Mouse (Mus musculus): ENCODE measurements around the gene Gm29609. TPM values are rescaled to one million over a fixed set of nuclear protein-coding genes. Genes with fewer than 3 reads are reported as not detected.

Gene Gm29609
- total and polyA plus RNA-seq, 3 experiments, result 0.57 to 2.7 (median 1.2) TPM

GRCm38 (mm10) chr5:31192939-31193630 lies 13.4 kb upstream of the Gm29609 start, which contains the start of the genes Snx17 and Eif2b4 (continued):
- TF ChIP-seq USF2 (conservative IDR thresholded peaks at IDR 0.05; ENCODE audit: low read depth, low read length) (no peak), TBP (conservative IDR thresholded peaks at IDR 0.05; ENCODE audit: low read depth, low read length) (peak; percentile 18), MXI1 (IDR thresholded peaks at IDR 0.05; ENCODE audit: low read depth, low read length) (peak; percentile 81), RCOR1 (conservative IDR thresholded peaks at IDR 0.05; ENCODE audit: low read depth, low read length) (no peak), IRF4 (IDR thresholded peaks at IDR 0.05; ENCODE audit: low read depth, low read length) (peak; percentile 81), ELF1 (IDR thresholded peaks at IDR 0.05; ENCODE audit: low read depth, low read length) (peak; percentile 95), MYC (IDR thresholded peaks at IDR 0.05; ENCODE audit: low read depth, low read length) (peak; percentile 53; the same call in 1 of the 2 replicates), MAZ (IDR thresholded peaks at IDR 0.05; ENCODE audit: low read depth, low read length) (peak; percentile 86), MAX (IDR thresholded peaks at IDR 0.05; ENCODE audit: low read length) (peak; percentile 34; the same call in 1 of the 2 replicates), USF1 (IDR thresholded peaks at IDR 0.05; ENCODE audit: low read depth, low read length) (no peak), EP300 (IDR thresholded peaks at IDR 0.05; ENCODE audit: low read length) (no peak), GABPA (IDR thresholded peaks at IDR 0.05; ENCODE audit: insufficient replicate concordance, low read depth, low read length) (peak; percentile 90; the same call in 1 of the 2 replicates)

- TF ChIP-seq MYC (IDR thresholded peaks at IDR 0.05; ENCODE audit: low read depth, low read length) (no peak), JUN (IDR thresholded peaks at IDR 0.05; ENCODE audit: insufficient read depth, low read depth, low read length) (no peak), MAZ (IDR thresholded peaks at IDR 0.05; ENCODE audit: low read depth, low read length) (no peak), POLR2AphosphoS2 (IDR thresholded peaks at IDR 0.05; ENCODE audit: low read depth, low read length) (no peak), RAD21 (IDR thresholded peaks at IDR 0.05; ENCODE audit: low read depth, low read length) (no peak), CHD1 (IDR thresholded peaks at IDR 0.05; ENCODE audit: low read depth, low read length) (peak; percentile 73; the same call in 1 of the 2 replicates)
- Histone ChIP-seq H3K4me1 (ENCODE audit: control insufficient read depth in 1 of 2, insufficient read depth in 2 of 2) (peaks cover 2 to 29% of the 10 kb centered on the region in 2 experiments; a peak in 3 of 4 replicates), H3K27ac (ENCODE audit: insufficient read depth, low read depth) (peak overlapping the region; percentile 54; the same call in 1 of the 2 replicates), H3K4me3 (replicated peaks in 1 of 3; ENCODE audit: low read depth in 2 of 3, low read length in 2 of 3, poor library complexity in 1 of 3) (peak overlapping the region; percentile 55 to 96 (median 71)), H3K9me3 (replicated peaks; ENCODE audit: low read length) (no peaks in the 10 kb centered on the region), H3K4me2 (ENCODE audit: insufficient read depth, low read depth, poor library complexity, severe bottlenecking) (peak overlapping the region; percentile 94), H3K27me3 (replicated peaks) (no peaks in the 10 kb centered on the region), H3K36me3 (replicated peaks in 1 of 2; ENCODE audit: control insufficient read depth in 1 of 2, insufficient read depth in 1 of 2, low read length in 1 of 2) (peaks cover 56 to 68% of the 10 kb centered on the region in 2 experiments), H3K79me2 (replicated peaks; ENCODE audit: control insufficient read depth, extremely low read depth, insufficient read depth, poor library complexity, severe bottlenecking) (peaks cover 27% of the 10 kb centered on the region), H3K9ac (ENCODE audit: insufficient read depth, low read depth) (peak overlapping the region; percentile 91)
- in situ Hi-C loops (cut with MboI; ENCODE audit: low pct_ligation_motif_present, low pct_unique_long_range_greater_than_20kb, low sequenced_read_pairs), result no loop called here
- peak; percentile 28 for DNase-seq (ENCODE audit: extremely low read depth)
- dilution Hi-C loops (cut with MboI; ENCODE audit: extremely low pct_ligation_motif_present, extremely low pct_unique_long_range_greater_than_20kb, low sequenced_read_pairs), result no loop called here
These were observed 12.6 kb upstream of the Gm29609 start for GRCm38 (mm10) chr5:31192045-31192938.
